Mouse (Mus musculus): ENCODE measurements around the gene Kcnmb1.
A peak's percentile ranks its signal among the peaks of the same experiment; 100 is the strongest.

The Kcnmb1 gene

DNA sequence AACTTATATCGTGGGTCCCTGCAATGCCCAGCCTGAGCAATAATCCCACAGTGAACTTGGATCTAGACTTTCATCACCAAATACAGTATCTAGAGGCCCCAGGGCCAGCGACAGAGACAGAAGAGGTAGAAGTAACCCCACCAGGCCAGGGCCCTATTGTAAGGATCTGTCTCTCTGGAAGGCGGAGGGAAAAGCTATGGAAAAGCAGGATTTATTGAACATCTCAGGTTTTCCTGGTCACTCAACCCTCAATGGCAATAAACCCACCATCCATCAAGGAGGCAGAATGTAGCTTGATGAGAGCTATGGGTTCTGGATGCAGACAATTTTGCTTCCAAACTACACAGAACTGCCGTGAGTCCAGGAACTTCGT lies 39.8 kb downstream of the Kcnmb1 start:
- no peak for DNase-seq (ENCODE audit: low spot score)

DNA sequence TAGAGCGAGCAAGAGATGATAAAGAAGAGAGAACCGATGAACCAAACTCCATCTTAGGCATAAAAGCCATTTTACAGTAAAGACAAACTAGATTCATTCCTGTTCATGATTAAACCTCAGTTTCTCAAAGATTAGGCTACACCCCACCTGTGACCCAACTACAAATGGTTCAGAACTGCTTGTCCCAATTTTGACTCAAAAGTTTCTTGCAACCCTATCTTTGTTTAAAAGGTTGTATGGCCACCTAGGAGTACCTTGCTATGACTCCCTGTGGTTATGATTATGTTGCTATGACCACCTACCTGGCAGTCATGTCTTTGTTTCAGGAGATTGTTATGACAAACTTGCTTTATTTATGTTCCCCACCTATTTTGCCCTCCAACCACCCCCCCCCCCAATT lies 44.8 kb downstream of the Kcnmb1 start:
- DNase-seq (ENCODE audit: low spot score) = no peak

DNA sequence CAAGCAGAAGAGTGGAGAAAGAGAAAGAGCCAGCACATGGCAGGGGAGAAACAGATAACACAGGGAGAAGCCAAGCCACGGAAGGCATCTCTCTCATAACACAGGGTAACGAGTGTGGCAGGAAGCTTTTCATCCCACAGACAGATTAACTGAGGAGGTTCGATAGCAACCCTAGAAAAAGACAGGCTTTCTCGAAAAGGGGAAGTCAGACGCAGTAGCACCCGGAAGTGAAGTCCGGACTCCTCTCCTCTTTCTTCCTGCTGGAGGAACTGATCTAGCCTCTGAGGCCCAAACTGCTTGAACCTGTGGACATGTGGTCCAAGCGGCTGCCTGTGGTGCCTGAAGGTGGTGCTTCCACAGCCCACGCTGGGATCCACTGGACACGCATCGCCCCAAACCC lies 45.4 kb downstream of the Kcnmb1 start:
- no peak for DNase-seq (ENCODE audit: low spot score)

DNA sequence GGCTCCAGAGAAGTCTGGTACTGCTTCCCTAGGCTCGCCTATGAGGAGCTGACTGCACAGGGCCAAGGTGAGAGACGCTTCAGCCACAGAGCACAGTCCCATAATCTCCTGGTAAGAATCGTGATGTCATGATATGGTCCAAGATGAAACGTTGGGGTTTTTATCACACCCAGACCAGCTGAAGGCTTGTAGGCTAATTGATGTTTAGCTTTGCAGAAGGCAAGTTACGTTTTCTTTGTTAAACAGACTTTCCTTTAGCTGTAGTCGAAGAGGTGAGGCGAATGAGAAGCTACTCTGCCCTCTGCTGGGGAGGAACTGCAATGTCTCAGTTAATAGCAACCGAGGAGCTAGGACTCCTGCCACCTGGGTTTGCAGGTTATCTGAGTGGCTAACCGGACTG lies 45.9 kb downstream of the Kcnmb1 start:
- DNase-seq (ENCODE audit: low spot score) = peak; percentile 63

DNA sequence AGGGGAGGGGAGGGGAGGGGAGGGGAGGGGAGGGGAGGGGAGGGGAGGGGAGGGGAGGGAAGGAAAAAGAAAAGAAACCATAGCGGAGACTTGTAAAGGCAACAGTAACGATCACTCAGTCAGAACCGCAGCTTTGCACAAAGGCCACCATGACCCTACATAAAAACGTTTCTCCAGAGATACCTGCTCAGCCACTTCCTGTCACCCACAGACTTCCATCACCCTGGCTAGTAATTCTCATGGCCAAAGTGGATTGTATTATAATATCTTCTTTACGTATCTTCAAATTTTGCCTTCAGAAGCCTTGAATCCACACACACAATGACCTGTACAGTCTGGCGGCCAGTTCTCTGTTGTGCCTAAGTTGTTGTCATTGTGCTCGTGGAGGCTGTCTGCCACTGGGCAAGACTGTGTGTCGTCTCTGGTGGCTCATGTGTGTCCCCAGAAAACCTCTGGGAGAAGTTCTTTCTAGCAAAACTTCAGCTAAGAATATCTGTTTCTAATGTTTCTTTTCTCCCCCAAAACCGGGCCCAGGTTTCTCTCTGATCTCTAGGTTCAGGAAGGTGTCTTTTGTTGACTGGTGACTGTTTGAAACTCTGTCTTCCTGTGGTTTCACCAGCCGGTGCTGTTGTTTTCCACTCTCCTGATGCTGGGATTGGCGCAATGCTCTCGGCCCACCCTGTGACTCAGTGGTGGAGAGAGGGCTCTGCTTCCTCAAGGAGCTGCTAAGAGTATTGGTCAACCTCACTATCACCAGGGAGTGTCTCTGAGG lies 46.7 kb downstream of the Kcnmb1 start:
- DNase-seq (ENCODE audit: low spot score) = no peak

DNA sequence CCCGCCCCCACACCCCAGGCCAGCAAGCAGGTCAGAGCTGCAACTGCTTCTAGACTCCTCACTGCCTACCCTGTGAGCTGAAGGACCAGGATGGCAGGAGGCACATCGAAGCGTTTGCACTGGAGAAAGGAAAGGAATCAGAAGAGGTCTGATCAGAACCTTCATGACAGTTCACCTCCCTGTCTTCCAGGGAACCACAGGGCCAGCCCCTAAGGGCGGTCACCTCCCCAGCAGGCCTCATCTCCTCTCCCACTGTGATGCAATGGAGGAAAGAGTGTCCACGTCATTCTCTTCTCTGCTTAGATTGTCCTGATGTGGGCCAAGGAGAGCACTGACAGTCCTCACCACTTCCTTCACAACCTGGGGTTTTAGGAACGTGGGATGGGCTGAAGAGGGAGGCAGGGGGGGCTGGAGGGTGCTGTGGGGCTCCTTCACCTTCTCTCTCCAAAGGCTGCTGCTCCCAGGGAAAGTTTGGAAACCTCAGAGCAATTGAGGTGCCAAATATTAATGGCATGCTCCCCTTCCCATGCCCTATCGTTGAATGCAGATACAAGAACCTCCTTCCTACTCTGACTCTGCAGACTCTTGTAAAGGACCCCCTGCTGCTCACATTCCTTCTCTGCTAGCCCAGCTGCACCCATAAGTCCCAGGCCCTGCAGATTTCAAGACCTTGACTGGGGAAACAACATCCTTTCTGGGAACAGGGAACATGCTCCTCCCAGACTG lies 47.5 kb downstream of the Kcnmb1 start:
- no peak for DNase-seq (ENCODE audit: low spot score)

DNA sequence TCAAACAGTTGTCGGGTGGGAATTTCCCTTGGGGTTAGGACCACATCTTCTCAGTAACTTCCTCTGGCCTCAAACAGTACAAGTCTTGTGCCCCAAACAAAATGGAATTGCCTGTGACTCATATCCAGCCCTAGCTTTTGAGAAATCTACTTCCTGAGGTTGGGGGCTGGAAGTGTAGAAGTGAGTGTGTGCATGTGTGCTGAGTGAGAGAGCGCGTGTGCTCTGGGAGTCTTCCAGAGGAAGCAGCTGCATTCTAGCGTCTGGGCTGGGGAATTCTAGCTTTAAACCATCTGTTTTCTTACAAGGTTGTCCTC lies 48.0 kb downstream of the Kcnmb1 start:
- peak; percentile 27 for DNase-seq (ENCODE audit: low spot score)

DNA sequence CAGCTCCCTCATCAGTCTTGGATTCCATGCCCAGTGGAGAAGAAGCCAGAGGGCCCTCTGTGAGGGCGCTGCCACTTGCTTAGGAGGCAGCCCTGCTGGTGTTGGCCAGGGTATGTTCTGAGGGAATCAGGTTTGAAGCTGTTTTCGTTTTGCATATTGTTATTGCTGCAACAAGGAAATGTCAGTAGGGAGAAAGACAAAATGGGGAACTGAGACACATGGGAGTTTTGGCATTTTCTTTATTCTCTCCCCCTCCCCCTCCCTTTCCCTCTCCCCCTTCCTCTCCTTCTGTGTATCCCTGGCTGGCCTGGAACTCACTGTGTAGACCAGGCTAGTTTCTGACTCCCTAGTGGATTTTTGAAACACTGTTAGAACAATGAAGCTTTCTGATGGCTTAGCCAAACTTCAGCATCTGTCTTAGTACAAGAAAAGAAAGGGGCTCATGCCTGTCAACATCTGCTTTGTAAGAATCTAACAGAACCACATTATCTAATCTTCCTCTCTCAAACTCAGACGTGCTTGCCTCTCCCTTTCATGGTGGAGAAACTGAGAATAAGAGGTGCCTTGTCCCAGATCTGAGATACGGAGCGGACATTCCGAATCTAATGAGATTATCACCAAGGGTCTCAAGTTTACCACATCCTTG lies 49.3 kb downstream of the Kcnmb1 start:
- DNase-seq (ENCODE audit: low spot score) = no peak

All from layer of hippocampus, adult 11-12 months (tissue).